Mouse (Mus musculus) heart, postnatal 0 days (tissue): Measurements from ENCODE around the gene Aoc1.

Source experiments
- CTCF ChIP-seq: IDR thresholded peaks from 2 replicates; pipeline ENCODE4 v1.5.1; 2016; ENCODE audit warnings: antibody characterized with exemption, control low read depth, low read depth
- EP300 ChIP-seq: IDR thresholded peaks from 2 replicates; pipeline ENCODE4 v1.6.1; 2016; ENCODE audit warnings: antibody characterized with exemption, low read depth

DNA sequence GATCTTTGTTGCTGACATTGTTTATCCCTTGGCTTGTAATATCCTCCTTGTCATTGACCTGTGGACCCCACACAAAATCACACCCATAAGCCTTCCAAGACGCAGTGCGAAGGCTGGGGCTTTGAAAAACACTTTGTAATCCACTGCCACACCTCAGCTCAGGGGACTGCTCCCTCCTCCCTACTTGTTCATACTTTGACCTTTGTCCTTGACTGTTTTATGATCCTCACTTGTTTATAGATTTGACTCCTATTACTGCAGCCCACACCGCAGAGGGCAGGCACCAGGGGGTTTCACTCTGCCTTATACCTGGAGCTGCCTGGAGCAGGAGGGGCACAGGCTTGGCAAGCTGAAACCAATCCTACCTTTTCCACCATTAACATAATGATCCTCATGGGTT is 8.0 kb upstream of the Aoc1 start:
- TF ChIP-seq CTCF (no peak), EP300 (no peak)
